Mouse (Mus musculus): ENCODE results near the gene Sult1a1. TPM values are rescaled to one million over a fixed set of nuclear protein-coding genes. Genes with fewer than 3 reads are reported as not detected.
"Not testable (repeated sequence)": the region's sequence is repeated elsewhere in the genome, so short reads cannot be mapped to it uniquely, and the experiment has no call there.

Sult1a1 gene
- polyA plus RNA-seq, 1 experiment from 2014 or later = 1.4 TPM

DNA sequence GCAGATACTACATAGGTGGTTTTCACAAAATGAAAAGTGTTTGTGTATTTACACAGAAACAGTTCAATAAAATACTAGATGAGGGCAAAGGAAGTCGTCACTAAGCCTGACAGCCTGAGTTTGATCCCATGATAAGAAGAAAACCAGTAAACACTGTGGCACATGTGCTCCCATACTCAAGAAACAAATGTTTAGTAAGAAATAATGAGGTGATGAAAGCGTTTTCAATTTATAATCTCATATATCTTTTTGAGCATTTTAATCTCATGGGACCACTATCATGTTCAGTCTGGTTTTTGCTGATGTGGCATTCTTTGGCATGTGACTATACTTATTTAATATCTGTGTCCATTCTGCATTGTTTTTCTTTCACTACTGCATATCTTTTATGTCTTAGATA lies 22.2 kb downstream of the Sult1a1 start:
- Histone ChIP-seq H3K27ac (replicated peaks) (no peak overlapping the region), H3K4me1 (replicated peaks) (peaks cover 13% of the 10 kb centered on the region), H3K4me3 (no peak overlapping the region), H3K9me3 (no peaks in the 10 kb centered on the region), H3K9ac (no peak overlapping the region), H3K4me2 (no peak overlapping the region), H3K36me3 (no peaks in the 10 kb centered on the region), H3K27me3 (no peaks in the 10 kb centered on the region)
- 79% methylated on average over 2 of the region's 2 CpGs for WGBS
- no peak for ATAC-seq (ENCODE audit: low read depth)

DNA sequence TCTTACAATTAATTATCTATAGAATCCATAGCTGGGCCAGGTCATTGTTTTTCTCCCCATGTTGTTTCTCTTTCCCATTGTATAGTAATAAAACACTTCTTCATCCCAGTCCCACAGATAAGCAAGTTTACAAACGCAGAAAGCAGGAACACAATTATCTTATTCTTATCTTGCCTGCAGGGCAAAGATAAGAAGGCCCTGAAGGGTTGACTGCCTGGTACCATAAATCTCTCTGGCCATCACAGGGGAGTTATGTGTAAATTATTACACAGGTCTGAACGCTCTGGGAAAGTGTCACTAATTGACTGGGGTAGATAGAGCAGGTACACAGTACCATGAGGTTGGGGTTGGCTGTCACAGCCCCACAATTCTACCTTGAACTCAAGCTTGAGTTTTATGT lies 25.4 kb downstream of the Sult1a1 start:
- no peaks in the 10 kb centered on the region for H3K9me3 ChIP-seq
- no peaks in the 10 kb centered on the region for H3K36me3 ChIP-seq
- no peak overlapping the region for H3K27ac ChIP-seq (replicated peaks)
- H3K4me3 ChIP-seq = no peak overlapping the region
- no peaks in the 10 kb centered on the region for H3K27me3 ChIP-seq
- no peak overlapping the region for H3K4me2 ChIP-seq
- H3K9ac ChIP-seq = no peak overlapping the region
- H3K4me1 ChIP-seq (replicated peaks) = peaks cover 19% of the 10 kb centered on the region
- WGBS = 74% methylated on average over 2 of the region's 2 CpGs
- no peak for ATAC-seq (ENCODE audit: low read depth)

DNA sequence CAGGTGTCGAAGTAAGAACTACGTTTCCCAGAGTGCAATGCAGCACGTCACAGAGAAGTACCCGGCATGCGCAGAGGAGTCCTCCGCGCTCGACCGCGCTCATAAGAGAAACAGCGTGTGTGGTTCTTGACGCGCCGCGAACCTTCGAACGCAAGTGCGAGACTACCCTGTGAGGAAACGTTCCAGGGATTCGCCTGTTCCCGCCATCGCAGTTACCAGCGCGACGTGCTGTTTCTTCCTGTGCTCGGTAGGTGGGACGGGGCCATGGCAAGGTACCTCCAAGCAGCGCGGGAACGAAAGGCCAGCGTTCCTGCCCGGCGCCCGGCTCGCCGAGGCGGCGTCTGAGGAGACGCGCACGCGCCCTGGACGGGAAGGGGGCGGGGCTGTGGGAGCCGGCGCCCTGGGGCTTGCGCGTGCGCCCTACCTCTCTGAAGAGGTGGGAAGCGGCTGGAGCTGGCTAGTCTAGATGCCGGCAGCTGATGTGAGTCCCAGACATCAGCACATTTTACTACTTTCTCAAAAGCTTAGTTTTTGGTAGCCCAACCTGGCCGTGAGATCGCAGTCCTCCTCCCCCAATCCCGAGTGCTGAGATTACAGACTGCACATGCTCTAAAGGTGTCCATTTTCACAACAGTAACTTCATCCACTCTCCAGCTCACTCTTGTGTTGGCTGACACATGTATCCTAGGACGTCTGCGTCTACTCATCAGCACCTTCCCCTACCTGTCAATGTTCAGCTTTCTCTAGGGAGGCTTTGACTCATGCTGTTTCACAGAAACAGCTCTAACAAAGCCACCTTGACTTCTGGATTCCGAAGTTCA lies 26.8 kb downstream of the Sult1a1 start, which contains the start of gene Sgf29:
Gene Sgf29, plus strand, starts transcription at position 79 of the 821 bp plus-strand sequence.
- Histone ChIP-seq H3K4me1 (replicated peaks) (peaks cover 28% of the 10 kb centered on the region), H3K27ac (replicated peaks) (peak within 1 kb of the TSS; percentile 97), H3K4me2 (peak within 1 kb of the TSS; percentile 70), H3K27me3 (no peaks in the 10 kb centered on the region), H3K36me3 (no peaks in the 10 kb centered on the region), H3K4me3 (peak within 1 kb of the TSS; percentile 64), H3K9ac (peak within 1 kb of the TSS; percentile 74), H3K9me3 (no peaks in the 10 kb centered on the region)
- peak; percentile 98 for ATAC-seq (ENCODE audit: low read depth)
- WGBS = under 1% methylated on average over 57 of the region's 57 CpGs

DNA sequence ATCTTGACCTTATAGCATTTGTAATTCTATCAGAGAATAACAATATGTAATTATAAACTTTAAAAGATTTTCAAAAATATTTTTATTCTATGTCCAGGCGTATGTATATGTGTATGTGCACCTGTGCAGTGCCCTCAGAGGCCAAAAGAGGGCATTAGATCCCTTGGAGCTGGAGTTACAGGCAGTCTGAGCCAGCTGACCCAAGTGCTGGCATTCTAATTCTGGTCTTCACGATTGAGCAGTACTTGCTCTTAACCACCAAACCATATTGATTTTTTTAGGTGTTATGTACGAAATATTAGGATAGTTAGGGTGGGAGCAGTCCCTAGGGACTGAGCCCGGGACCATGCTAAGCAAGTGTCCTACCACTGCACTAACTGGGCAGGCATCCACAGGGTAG lies 27.7 kb downstream of the Sult1a1 start:
- WGBS = 80% methylated on average over 4 of the region's 4 CpGs
- Histone ChIP-seq H3K4me2 (peak overlapping the region; percentile 70), H3K36me3 (no peaks in the 10 kb centered on the region), H3K4me3 (peak overlapping the region; percentile 64), H3K27ac (replicated peaks) (no peak overlapping the region), H3K9ac (no peak overlapping the region), H3K9me3 (no peaks in the 10 kb centered on the region), H3K4me1 (replicated peaks) (peaks cover 28% of the 10 kb centered on the region), H3K27me3 (no peaks in the 10 kb centered on the region)
- ATAC-seq (ENCODE audit: low read depth) = 0 out of 2 replicates have a peak, but pooled peaks have one; percentile 28

DNA sequence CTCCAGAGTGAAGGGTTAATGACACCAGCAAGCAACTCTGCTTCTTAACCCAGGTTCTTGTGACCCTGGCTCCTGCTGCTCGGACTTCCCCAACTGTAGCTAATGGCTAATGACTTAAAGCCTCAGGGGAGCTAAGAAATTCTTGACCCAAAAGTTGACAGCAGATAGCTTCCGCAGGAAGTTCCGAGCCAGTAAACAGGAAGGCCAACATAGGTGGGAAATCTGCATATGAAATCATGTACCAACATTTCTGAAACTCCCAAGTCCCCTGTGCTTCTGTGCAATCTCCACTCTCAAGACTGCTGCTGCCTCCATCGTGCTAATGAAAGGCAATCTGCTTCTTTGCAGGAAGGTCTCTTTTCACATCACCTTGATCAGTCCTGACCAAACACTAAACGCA lies 30.5 kb downstream of the Sult1a1 start:
- Histone ChIP-seq H3K9me3 (no peaks in the 10 kb centered on the region), H3K27ac (replicated peaks) (no peak overlapping the region), H3K27me3 (no peaks in the 10 kb centered on the region), H3K4me1 (replicated peaks) (peaks cover 25% of the 10 kb centered on the region), H3K36me3 (no peaks in the 10 kb centered on the region), H3K4me2 (no peak overlapping the region), H3K4me3 (no peak overlapping the region), H3K9ac (no peak overlapping the region)
- WGBS = 56% methylated on average over 5 of the region's 5 CpGs
- ATAC-seq (ENCODE audit: low read depth) = no peak

DNA sequence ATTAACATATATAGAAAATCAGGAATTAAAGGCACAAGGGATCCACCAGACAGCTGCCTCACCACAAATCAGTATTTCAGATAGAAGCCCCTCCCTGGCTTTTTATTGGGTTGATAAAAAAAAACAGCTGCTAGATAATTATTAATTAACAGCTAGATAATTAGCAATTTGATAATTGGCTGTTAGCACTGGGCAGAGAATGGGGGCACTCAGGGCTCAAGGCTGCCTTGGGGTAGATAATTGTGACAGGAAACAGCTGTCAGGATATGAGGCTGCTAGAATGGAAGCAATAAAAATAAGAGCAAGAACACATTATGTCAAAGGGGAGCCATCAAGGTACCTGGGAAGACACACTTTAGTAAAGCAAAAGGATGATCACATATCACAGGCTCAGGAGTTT lies 31.3 kb downstream of the Sult1a1 start:
- no peak for ATAC-seq (ENCODE audit: low read depth)
- H3K27ac ChIP-seq (replicated peaks) = no peak overlapping the region; the same call in 1 of the 2 replicates
- no peak overlapping the region for H3K4me3 ChIP-seq
- no peaks in the 10 kb centered on the region for H3K36me3 ChIP-seq
- H3K9me3 ChIP-seq = no peaks in the 10 kb centered on the region
- no peak overlapping the region for H3K4me2 ChIP-seq
- no peaks in the 10 kb centered on the region for H3K27me3 ChIP-seq
- peaks cover 18% of the 10 kb centered on the region for H3K4me1 ChIP-seq (replicated peaks)
- no peak overlapping the region for H3K9ac ChIP-seq

DNA sequence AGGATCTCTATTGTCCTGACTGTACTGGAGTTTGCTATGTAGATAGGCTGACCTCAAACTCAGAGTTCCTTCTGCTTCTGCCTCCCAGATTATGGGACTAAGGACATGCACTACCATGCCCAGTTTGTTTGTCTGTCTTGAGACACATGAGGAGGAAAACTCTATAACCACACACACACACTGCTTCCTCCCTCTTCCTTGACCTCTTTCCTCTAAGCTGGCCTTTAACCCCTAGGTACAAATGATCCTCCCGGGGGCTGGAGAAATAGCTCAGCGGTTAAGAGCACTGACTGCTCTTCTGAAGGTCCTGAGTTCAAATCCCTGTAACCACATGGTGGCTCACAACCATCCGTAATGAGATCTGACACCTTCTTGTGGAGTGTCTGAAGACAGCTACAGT lies 31.9 kb downstream of the Sult1a1 start:
- Histone ChIP-seq H3K27ac (replicated peaks) (no peak overlapping the region), H3K4me2 (no peak overlapping the region), H3K4me1 (replicated peaks) (peaks cover 16% of the 10 kb centered on the region; the same call in 1 of the 2 replicates), H3K9ac (no peak overlapping the region), H3K4me3 (no peak overlapping the region), H3K27me3 (no peaks in the 10 kb centered on the region), H3K9me3 (no peaks in the 10 kb centered on the region), H3K36me3 (no peaks in the 10 kb centered on the region)
- ATAC-seq (ENCODE audit: low read depth) = no peak
- WGBS = 76% methylated on average over 3 of the region's 3 CpGs

DNA sequence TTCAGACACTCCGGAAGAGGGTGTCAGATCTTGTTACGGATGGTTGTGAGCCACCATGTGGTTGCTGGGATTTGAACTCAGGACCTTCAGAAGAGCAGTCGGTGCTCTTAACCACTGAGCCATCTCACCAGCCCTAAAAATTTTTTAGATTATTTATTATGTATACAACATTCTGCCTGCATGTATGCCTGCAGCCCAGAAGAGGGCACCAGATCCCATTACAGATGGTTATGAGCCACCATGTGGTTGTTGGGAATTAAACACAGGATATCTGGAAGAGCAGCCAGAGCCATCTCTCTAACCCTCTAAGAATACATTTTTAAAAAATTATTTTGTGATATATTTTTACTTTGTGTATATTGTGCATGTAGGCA lies 33.0 kb downstream of the Sult1a1 start:
- ATAC-seq (ENCODE audit: low read depth); H3K9ac ChIP-seq; H3K4me3 ChIP-seq; H3K4me1 ChIP-seq (replicated peaks); H3K4me2 ChIP-seq; H3K27ac ChIP-seq (replicated peaks); H3K9me3 ChIP-seq; H3K36me3 ChIP-seq; H3K27me3 ChIP-seq: not testable (repeated sequence)
- WGBS = 75% methylated on average over 3 of the region's 3 CpGs

DNA sequence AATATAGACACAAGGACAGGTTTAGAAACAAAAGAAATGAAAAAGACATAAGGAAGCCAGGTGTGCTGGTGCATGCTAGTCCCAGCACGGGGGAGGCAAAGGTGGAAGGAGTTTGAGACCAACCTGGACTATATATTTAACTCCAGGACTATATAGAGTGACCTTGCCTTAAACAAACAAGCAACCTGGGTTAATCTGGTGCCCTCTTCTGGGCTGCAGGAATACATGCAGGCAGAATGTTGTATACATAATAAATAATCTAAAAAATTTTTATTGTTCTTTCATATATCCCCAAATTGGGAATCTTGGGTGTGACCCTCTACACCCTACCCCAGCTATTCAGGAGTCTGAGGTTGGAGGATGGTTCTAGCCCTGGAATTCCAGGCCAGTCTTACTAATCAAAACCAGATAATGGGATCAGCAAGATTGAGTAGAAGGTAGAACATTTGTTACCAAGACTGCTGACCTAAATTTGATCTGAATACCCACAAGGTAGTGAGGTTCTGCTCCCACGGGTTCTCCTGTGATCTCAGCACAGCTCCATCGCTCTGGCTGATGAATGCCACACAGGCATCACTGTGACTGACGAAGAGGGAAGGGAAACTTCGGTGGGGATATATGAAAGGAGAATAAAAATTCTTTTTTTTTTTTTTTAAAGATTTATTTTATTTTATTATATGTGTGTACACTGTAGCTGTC lies 33.5 kb downstream of the Sult1a1 start:
- WGBS = 80% methylated on average over 5 of the region's 5 CpGs
- no peak for ATAC-seq (ENCODE audit: low read depth)
- Histone ChIP-seq H3K4me2 (no peak overlapping the region), H3K4me1 (replicated peaks) (0 out of 2 replicates have a peak, but pooled peaks cover 9% of the 10 kb centered on the region), H3K27me3 (no peaks in the 10 kb centered on the region), H3K9ac (no peak overlapping the region), H3K4me3 (no peak overlapping the region), H3K27ac (replicated peaks) (no peak overlapping the region), H3K36me3 (no peaks in the 10 kb centered on the region), H3K9me3 (no peaks in the 10 kb centered on the region)

DNA sequence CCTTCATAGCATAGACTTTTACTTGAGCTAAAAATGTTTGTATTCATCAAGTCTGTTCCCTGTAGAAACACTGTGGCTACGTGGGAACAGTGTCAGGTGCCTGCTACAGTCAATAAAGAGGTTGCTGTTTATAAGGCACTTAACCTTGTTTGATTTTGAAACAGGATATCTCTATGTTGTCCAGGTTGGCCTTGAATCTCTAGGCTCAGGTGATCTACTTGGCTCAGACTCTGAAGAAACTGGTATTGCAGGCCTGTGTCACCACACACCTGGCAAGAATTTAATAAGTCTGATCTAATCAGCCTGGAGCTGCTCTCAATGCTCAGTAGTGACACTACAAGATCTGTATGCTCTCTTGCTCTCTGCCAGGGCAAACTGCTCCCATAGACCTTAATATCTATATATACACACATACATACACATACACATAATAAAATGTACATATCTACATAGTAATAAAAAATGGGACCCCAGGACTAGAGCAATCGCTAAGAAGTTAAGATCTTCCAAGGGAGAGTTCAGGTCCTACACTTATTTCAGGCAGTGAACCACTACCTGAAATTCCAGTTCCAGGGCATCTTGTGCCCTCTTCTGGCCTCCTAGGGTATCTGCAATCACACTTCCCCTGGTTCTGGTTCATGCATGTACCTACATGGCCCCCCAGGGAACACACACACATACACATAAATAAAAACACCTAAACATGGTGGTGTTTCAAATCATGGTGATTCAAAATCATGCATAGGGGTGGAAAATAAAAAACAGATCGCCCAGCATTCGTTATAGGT lies 39.3 kb downstream of the Sult1a1 start:
- no peak overlapping the region for H3K27ac ChIP-seq (replicated peaks)
- no peak overlapping the region for H3K4me2 ChIP-seq
- no peak for ATAC-seq (ENCODE audit: low read depth)
- H3K9ac ChIP-seq = no peak overlapping the region
- H3K27me3 ChIP-seq = no peaks in the 10 kb centered on the region; the same call in 1 of the 2 replicates
- WGBS = 22% methylated on average over 4 of the region's 4 CpGs
- no peaks in the 10 kb centered on the region for H3K9me3 ChIP-seq
- H3K4me1 ChIP-seq (replicated peaks) = no peaks in the 10 kb centered on the region
- no peak overlapping the region for H3K4me3 ChIP-seq
- H3K36me3 ChIP-seq = no peaks in the 10 kb centered on the region

DNA sequence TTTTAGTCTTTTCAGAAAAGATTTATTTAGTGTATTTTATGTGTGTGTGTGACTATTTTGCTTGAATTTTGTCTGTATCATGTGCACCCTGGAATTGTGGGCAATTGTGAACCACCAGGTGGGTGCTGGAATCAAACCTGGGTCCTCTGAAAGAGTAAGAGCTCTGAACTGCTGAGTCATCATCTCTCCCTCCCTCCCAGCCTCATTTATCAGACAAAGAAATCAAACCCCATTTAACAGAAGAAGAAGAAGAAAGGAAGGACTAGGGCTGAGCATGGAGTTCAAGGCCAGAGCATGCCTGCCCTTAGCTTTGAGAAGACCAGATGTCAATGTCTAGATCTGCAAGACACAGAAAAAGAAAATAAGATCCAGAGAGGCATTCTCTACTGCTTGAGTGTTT lies 40.9 kb downstream of the Sult1a1 start:
- Histone ChIP-seq H3K9ac (no peak overlapping the region), H3K27ac (replicated peaks) (no peak overlapping the region), H3K36me3 (no peaks in the 10 kb centered on the region), H3K4me2 (no peak overlapping the region), H3K9me3 (no peaks in the 10 kb centered on the region), H3K27me3 (no peaks in the 10 kb centered on the region; the same call in 1 of the 2 replicates), H3K4me1 (replicated peaks) (no peaks in the 10 kb centered on the region), H3K4me3 (no peak overlapping the region)
- ATAC-seq (ENCODE audit: low read depth) = no peak

DNA sequence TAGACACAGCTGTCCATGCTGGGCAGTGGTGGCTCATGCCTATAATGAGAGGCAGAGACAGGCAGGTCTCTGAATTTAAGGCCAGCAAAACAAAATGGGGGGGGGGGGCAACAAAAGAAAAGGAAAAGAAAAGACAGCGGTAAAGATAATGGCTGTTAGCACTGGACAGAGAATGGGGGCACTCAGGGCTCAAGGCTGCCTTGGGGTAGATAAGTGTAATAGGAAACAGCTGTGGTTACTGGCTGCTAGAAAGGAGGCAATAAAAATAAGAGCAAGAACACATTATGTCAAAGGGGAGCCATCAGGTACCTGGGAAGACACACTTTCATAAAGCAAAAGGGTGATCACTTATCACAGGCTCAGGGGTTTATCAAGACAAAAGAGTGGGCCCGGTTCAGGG lies 43.8 kb downstream of the Sult1a1 start:
- Histone ChIP-seq H3K9ac (no peak overlapping the region), H3K27ac (replicated peaks) (no peak overlapping the region), H3K36me3 (no peaks in the 10 kb centered on the region), H3K4me2 (no peak overlapping the region), H3K9me3 (no peaks in the 10 kb centered on the region), H3K4me3 (no peak overlapping the region), H3K4me1 (replicated peaks) (no peaks in the 10 kb centered on the region), H3K27me3 (no peaks in the 10 kb centered on the region; the same call in 1 of the 2 replicates)
- no peak for ATAC-seq (ENCODE audit: low read depth)
- WGBS = 76% methylated on average over 2 of the region's 2 CpGs
